Mouse (Mus musculus) CD4-positive helper T cell, adult 2 months (primary cell): ENCODE results near the gene Cyp4a32.
"Not testable (repeated sequence)": the region's sequence is repeated elsewhere in the genome, so short reads cannot be mapped to it uniquely, and the experiment has no call there.

Source experiments
- DNase-seq: peaks from one replicate; pipeline ENCODE4 v3.0.0-alpha.2; 2012; ENCODE audit warnings: low read depth, missing footprints, low spot score

Cyp4a32 gene

DNA sequence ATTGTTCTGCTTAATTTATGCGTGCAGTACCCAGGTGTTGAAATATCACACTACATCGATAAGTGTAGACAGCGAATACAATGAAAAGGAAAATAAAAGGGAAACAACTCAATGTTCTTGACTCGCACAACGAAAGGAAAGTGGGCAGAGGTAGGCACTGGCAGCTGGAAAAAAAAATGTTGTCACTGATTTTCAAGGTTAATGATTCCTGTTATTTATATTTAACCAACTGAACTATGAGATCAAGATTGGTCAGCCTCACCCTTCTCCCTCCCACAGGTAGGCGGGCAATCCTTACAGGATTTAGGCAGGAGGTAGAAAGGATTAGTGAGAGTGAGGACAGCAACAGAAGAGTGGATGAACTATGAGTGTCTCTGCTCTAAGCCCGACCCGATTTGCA is at the start of gene Cyp4a32:
Gene Cyp4a32 (plus strand): TSS at position 359 of the 400 bp plus-strand sequence.
- DNase-seq = not testable (repeated sequence)

GRCm38 (mm10) chr4:115552726-115553125 is 48.0 kb upstream of the Cyp4a32 start:
- no peak for DNase-seq

DNA sequence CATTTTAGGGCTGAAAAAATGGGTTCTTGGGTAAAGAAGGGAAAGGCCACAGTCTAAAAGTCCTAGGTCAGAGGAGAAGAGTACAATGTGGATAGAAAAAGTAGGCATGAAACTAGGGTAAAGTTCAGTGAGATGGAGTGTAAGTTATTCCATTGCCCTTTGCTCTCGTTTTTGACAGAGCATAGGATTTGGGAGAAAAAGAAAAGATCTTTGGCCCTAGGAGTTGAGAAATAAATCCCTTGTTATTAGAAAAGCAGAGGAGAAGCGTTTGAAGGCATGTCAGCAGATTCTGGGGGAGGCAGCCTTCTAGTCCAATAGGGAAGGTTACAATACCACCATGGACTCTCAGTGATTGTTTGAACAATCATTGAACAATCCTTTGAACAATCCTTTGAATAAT is 45.3 kb upstream of the Cyp4a32 start:
- no peak for DNase-seq

- no peak for DNase-seq
Observed at GRCm38 (mm10) chr4:115557861-115558561, 42.8 kb upstream of the Cyp4a32 start.

- DNase-seq = not testable (repeated sequence)
Observed at GRCm38 (mm10) chr4:115561236-115561635, 39.5 kb upstream of the Cyp4a32 start.

DNA sequence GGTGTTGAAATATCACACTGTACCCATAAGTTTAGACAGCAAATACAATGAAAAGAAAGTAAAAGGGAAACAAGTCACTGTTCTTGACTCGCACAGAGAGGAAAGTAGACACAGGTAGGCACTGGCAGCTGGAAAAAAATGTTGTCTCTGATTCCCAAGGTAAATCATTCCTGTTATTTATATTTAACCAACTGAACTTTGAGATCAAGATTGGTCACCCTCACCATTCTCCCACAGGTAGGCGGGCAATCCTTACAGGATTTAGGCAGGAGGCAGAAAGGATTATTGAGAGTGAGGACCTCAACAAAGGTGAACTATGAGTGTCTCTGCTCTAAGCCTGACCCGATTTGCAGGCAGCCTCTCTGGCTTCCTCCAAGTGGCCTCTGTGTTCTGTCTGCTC is 37.4 kb upstream of the Cyp4a32 start, which contains the start of gene Cyp4a31:
Gene Cyp4a31 (plus strand): TSS at position 249 of the 400 bp plus-strand sequence.
- no peak for DNase-seq

DNA sequence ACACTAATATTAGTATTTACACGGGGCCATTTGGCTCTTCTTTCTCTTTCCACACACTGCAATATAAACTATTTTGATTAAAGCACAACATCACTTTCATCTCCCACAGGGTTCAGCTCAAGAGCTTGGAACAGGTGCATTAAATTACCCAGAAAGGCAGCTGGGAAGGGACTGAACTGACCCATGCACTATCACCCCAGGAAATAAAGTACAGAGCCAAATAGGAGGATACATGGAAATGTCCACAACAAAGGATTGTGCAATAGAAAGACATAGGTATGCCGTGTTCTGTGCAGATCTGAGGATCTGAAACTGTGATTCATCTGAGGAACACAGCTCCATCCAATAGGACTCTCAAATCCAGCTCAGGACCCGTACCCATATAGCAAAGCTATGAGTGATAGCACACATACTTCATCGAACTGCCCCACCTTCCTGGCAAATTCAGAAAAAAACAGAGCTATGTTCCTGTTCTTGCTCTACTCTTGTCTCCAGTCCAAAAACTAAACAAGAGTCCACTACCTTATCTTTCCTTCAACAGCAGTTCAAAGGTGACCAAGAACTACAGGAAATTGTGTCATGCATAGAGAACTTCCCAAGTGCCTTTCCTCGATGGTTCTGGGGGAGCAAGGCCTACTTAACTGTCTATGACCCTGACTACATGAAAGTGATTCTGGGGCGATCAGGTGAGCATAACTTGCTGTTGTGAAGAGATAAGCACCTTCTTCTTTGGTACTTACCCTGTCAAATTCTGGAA is 36.1 kb upstream of the Cyp4a32 start:
- DNase-seq = not testable (repeated sequence)

DNA sequence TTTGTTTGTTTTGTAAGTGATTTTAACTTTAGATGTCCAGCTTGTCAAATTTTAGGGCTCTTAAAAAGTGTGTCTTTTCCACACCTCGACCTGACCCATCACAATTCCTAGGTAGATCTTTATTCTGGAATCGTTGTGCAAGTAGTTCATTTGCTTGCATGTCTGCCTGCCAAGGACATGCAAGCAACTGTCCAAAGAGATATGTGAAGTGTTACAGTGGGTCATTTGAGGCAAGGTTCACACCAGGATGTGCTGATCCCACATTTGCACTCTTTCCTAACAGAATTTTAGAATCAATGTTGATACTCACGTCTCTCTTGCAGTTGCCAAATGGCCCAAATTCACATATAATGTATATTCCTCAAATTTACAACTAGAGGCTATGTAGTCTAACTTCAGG is 25.5 kb upstream of the Cyp4a32 start:
- no peak for DNase-seq

- no peak for DNase-seq
Observed at GRCm38 (mm10) chr4:115575776-115576175, 25.0 kb upstream of the Cyp4a32 start.

DNA sequence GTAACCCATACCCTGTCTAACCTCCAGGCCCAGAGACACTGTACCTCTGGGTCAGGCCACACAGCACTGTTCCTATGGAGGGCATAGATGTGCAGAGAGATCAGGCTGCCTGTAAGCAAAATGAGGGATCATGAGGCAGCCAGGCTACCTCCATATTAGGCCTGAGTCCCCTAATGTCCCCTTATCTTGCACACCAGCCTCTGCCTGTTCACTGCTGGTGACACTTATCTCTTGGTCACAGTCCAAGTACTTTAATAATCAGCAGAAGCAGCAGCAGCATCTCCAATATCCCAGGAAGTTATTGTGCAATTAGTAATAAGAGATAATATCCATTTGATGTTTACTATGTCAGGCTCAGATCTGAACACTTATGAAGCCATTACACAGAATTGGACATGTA is 17.7 kb upstream of the Cyp4a32 start:
- no peak for DNase-seq

GRCm38 (mm10) chr4:115596357-115596756 is 4.4 kb upstream of the Cyp4a32 start:
- DNase-seq = no peak

DNA sequence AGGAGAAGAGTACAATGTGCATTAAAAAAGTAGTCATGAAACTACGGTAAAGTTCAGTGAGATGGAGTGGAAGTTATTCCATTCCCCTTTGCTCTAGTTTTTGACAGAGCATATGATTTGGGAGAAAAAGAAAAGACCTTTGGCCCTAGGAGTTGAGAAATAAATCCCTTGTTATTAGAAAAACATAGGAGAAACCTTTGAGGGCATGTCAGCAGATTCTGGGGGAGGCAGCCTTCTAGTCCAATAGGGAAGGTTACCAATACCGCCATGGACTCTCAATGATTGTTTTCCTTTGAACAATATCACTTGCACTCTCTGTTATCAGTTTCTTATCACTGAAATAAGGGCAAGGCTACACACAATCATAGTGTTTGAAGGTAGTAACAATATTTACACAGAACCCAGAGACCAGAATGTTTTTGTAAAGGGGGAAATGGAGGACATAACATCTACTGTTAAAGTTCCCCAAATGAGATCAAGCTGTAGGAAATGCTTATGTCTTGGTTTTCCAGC is 3.9 kb upstream of the Cyp4a32 start:
- no peak for DNase-seq

DNA sequence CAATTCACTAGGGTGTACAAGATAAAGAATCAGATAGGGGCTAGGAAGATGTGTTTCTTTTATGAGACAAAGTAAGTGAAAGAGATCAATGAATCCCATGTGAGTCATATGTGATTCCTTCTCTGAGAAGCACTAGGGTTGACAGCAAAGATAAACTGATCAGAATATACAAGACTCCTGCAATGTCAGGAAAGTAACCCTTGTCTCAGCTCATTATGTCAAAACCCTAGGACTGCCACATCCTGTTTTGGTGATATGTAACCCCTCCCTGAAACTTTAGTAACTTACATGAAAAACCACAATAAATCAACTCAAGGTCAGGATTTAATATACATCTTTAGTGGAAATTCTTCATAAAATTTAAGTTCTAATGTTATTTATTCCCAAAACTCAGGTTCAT is 13.2 kb downstream of the Cyp4a32 start:
- DNase-seq = no peak

GRCm38 (mm10) chr4:115625560-115625959 is 24.8 kb downstream of the Cyp4a32 start:
- not testable (repeated sequence) for DNase-seq

DNA sequence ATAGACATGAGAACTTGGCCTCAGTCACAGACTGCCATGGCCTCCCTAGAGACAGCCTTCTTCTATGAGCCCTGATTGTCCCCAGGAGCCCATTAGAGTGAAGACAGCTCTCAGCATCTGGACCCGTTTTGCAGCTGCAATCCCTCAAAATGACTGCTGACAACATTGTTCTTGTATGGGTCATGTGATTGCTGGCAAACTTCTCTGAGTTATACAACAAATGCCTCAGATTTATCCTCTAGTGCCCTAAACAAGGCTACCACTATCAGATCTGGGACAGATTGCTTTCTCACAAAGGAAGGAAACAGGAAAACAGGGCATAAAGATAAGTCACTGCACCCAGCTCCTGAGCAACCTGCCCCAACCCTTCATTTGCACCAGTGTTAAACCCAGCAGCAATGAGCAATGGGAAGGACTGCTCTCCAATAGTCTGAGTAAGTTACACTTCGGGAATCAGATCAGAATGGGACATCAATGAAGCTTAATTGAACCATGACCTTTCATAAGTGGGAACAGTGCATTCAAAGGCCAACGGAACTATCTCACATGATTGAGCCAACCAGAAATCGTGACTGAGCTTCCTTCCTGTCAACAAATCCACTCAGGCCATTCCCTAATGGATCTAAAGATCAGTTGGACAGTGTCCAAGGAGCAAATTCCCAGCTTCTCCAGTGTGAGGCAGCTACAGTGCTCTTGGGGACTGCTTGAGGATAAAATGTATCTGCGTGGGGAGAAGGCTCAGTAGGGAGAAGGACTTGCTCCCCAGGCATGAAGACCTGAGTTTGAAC is 42.4 kb downstream of the Cyp4a32 start:
- no peak for DNase-seq

GRCm38 (mm10) chr4:115645371-115645770 is 44.6 kb downstream of the Cyp4a32 start:
- no peak for DNase-seq

DNA sequence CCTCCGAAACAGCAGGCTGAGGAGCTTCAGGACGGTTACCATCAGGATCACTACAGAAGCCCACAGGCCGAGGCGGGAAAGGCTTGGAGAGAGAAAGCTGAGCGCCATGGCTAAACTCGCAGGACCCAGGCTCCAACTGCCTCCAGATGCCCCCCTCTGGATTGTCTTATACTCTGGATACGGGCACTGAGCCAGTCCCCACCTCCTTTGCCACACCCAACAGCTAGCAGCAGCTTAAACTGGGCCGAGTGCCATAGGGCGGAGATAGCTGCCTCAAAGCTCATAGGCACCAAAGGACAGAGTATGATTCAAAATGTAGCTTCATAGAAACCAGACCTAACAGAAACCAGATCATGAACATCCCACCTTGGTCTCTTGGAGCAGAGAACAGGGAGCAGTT is 46.8 kb downstream of the Cyp4a32 start, which contains the start of gene Cyp4b1:
Gene Cyp4b1 (minus strand): TSS at position 144 of the 400 bp plus-strand sequence.
- DNase-seq = no peak

DNA sequence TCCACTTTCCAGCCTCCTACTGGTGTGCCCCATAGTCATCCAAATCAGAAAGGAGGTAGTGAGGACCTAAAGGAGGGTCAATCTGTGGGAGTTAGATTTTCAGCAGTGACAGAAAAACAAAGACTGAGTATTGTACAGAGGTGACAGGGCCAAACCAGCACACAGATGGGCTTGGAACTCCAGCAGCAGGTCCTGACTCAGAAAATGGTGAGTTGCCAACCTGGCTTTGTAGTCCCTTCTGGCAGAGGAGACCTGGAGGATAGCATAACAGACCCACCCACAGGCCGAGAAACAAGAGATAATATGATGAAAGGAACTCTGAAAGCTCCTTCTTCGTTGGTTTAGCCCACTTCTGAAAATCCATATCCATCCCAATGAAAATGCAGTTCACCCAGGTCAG is 48.0 kb downstream of the Cyp4a32 start:
- no peak for DNase-seq

DNA sequence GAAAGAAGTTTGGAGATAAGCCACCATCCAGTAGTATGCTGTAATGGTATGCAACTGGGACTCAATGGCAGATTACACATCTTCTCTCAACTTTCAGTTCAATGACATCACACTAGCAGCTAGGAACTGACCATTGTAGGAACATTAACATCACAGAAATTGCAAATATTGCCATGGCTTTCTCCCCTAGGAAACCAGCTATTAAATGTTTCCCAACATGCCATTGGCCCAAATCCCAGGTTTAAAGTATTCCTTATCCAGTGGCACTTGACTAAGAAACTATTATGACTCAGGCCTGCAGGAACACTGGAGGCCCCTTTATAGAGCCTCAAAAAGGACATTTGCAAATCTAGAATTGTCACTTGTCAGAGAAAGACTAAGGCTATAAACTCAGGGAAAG is 48.6 kb downstream of the Cyp4a32 start:
- no peak for DNase-seq

GRCm38 (mm10) chr4:115650866-115651265 is 50.1 kb downstream of the Cyp4a32 start:
- DNase-seq = no peak

- not testable (repeated sequence) for DNase-seq
Observed at GRCm38 (mm10) chr4:115655841-115656534, 55.2 kb downstream of the Cyp4a32 start.
